Mouse (Mus musculus) myocyte (in vitro differentiated cells): ENCODE results near the gene Alkbh3.

Source experiments
- E2F4 ChIP-seq: IDR thresholded peaks from one replicate; pipeline ENCODE4 v1.6.1; 2011; ENCODE audit warnings: mild to moderate bottlenecking, control low read depth, moderate library complexity; ENCODE audit not compliant: insufficient read depth
- MAX ChIP-seq: IDR thresholded peaks from one replicate; pipeline ENCODE4 v1.6.1; 2011; ENCODE audit warnings: low read depth, mild to moderate bottlenecking, control low read depth
- MYOD1 ChIP-seq, 3 experiments: IDR thresholded peaks; one replicate each; pipeline ENCODE4 v1.6.1; 2011; ENCODE audit warnings: control low read depth in 2 of 3, low read depth in 2 of 3, mild to moderate bottlenecking in 2 of 3, moderate library complexity in 1 of 3; ENCODE audit not compliant: insufficient read length in 2 of 3, control insufficient read depth in 1 of 3
- POLR2A ChIP-seq: IDR thresholded peaks from one replicate; pipeline ENCODE4 v1.6.1; 2011; ENCODE audit warnings: low read depth, mild to moderate bottlenecking, control low read depth, moderate library complexity; ENCODE audit not compliant: insufficient read length
- REST ChIP-seq: IDR thresholded peaks from one replicate; pipeline ENCODE4 v1.6.1; 2011; ENCODE audit warnings: mild to moderate bottlenecking, control low read depth, moderate library complexity; ENCODE audit not compliant: insufficient read depth, insufficient read length
- SRF ChIP-seq: IDR thresholded peaks from one replicate; pipeline ENCODE4 v1.6.1; 2011; ENCODE audit warnings: low read depth; ENCODE audit not compliant: control insufficient read depth, insufficient read length
- TCF12 ChIP-seq: IDR thresholded peaks from one replicate; pipeline ENCODE4 v1.6.1; 2011; ENCODE audit warnings: mild to moderate bottlenecking, control low read depth; ENCODE audit not compliant: poor library complexity, insufficient read depth, severe bottlenecking
- USF1 ChIP-seq: IDR thresholded peaks from one replicate; pipeline ENCODE4 v1.6.1; 2011; ENCODE audit warnings: low read depth, mild to moderate bottlenecking, control low read depth, moderate library complexity

- TF ChIP-seq MAX = no peak
- no peak for TF ChIP-seq MYOD1 (IDR thresholded peaks at IDR 0.05; ENCODE audit: control insufficient read depth in 1 of 3, insufficient read length in 2 of 3, low read depth in 2 of 3)
- no peak for TF ChIP-seq USF1
- TF ChIP-seq POLR2A = no peak
- TF ChIP-seq SRF = no peak
- no peak for TF ChIP-seq E2F4
- no peak for TF ChIP-seq TCF12
- TF ChIP-seq REST = no peak
Observed at GRCm38 (mm10) chr2:94042461-94042860, 31.9 kb upstream of the Alkbh3 start.
